Mouse (Mus musculus): Measurements from ENCODE around the gene Cacna2d4.
A peak's percentile ranks its signal among the peaks of the same experiment; 100 is the strongest.
"Not testable (repeated sequence)": the region's sequence is repeated elsewhere in the genome, so short reads cannot be mapped to it uniquely, and the experiment has no call there.

The Cacna2d4 gene

DNA sequence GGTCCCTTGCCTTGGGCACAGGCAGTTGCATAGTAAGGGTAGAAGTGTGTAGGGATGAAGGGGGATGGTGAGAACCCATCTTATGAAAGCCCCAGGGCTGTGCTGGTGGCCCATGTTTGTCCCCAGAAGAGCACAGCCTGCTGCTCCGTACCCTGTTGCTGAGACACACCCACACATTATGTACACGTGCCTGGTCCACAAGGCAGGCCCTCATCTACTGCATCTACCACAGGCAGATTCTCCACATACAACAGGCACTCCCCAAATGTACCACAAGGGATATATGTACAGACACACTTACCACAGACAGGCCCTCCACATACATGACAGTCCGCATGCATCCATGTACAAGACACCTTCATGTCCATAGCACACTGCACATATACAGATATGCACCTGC lies 101.0 kb downstream of the Cacna2d4 start:
- no peak for DNase-seq (ENCODE audit: extremely low read depth, low read depth, low spot score)

DNA sequence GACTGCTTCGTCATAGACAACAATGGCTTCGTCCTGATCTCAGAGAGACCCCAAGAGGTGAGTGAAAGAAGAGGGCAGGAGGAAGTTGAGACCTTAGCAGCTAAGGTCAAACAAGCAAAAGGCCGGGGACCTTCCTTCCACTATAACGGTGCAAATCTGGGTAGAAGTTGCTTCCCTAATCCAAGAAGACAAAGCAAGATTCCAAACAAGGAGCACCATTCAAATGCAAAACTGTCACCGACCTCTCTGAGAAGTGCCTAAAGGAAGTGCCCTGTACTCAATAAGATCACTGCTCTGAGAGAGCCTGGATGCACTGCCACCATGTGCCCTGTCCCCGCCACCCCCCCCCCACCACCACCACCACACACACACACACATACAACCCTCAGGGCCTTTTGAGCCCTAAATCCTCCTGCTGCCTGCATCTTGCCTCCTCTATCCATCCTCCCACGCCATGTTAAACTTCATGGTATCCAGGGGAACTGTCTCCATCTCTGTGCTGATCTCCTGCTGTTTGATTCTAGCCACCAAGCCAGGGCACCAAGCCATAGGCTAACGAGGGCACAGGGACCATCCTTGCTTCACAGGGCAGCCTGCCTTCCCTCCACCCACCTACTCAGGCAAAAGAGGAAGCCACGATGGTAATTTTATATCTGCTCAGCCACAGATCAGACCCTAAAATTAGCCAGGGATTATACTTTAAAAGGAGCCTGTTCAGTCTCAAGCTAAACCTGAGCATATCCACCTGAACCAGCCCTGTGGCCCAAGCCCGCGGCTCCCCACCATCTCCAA lies 102.0 kb downstream of the Cacna2d4 start:
- no peak for DNase-seq (ENCODE audit: extremely low read depth, low read depth, low spot score)

DNA sequence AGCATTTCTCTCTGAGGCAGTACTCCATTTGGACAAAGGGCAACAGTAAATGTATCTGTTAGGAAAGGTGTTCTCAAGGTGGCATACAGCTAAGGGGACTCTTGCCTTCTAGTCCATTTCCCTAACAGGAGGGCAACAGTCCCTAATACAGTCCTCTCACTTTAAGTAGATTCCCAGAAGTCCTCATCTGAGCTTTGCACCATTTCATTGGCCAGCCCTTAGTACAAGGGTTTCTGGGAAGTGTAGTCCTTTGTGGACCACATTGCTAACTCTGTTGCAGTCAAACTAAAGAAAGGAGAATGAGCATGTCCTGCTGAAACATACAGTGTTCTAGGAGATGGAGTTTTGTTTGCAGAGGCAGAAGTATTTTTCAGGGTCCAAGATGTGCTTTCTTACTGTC lies 105.1 kb downstream of the Cacna2d4 start:
- no peak for DNase-seq (ENCODE audit: extremely low read depth, low read depth, low spot score)

DNA sequence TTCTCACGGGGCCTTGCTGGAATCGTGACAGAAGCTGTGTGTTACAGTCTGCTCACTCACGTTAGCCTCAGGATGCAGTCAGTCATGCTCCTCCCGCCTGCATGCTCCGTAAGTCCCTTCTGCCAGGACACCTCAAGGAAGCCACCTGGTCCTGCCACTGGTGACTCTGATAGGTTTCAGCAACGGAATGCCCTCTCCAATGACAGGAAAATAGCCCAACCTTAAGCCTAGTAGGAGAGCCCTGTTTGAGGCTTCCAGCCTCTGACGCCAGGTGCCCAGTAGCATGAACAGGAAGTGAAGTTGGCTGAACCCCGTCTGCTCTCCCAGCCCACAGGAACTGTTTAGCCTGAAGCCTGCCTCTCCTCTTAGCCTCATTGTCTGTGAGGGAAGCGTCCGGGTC lies 109.9 kb downstream of the Cacna2d4 start:
- no peak for DNase-seq (ENCODE audit: extremely low read depth, low read depth, low spot score)

DNA sequence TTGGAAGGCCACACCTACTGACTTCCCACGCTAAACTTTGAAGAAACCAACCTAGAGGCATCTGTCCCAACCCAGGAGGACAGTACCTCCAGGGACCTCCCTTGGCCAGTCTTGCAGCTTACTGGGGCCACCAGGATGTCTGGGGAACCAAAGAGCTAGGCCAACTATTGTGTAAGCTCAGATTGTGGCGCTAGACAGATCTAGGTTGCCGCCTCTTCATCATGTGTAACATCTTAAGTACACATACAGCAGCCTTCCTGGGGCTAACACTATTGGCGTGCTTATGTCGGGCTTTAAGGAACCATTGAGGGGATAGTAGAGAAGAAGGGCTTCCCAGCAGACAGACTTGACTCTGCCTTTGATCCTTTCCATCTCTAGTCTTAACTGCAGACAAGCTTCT lies 111.5 kb downstream of the Cacna2d4 start:
- DNase-seq (ENCODE audit: extremely low read depth, low read depth, low spot score): peak; percentile 25

DNA sequence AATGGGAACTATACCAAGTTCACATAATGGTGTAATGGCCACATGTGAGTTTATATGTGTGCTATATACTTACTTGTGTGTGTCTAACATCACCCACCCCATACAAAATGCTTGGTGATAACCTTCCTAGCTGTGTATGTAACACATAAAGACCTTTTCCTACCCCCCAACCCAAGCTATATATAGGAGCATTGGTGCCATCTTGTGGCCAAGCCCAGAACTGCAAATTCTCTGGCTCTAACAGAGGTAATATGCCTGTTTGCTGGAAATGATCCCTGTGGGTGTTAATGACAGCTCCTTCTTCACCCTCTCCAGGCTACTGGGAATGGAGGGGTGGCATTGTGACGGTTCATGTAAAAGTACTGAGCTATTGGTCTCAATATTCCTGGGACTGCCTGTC lies 111.9 kb downstream of the Cacna2d4 start:
- DNase-seq (ENCODE audit: extremely low read depth, low read depth, low spot score): no peak

DNA sequence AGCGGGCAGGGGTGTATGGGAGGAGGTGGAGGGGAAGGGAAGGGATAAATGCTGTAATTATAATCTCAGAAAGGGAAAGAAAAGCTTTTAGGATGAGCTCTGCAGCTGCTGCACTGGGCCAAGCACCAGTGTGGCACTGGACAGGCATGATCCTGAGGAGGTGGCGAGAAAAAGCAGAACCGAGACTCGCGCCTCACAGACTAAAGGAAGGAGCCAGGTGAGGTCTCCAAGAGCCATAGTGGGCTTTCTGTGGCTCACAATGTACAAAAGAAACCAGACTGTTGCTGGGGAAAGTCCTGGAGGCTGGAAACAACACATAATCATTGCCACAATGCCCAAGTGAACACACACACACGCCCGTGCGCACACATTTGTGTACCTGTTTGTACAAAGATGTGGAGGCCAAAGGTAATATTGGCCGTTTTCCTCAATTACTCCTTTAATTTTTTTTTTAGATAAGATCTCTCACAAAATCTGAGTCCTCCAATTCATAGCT lies 114.4 kb downstream of the Cacna2d4 start:
- DNase-seq (ENCODE audit: extremely low read depth, low read depth, low spot score): no peak

DNA sequence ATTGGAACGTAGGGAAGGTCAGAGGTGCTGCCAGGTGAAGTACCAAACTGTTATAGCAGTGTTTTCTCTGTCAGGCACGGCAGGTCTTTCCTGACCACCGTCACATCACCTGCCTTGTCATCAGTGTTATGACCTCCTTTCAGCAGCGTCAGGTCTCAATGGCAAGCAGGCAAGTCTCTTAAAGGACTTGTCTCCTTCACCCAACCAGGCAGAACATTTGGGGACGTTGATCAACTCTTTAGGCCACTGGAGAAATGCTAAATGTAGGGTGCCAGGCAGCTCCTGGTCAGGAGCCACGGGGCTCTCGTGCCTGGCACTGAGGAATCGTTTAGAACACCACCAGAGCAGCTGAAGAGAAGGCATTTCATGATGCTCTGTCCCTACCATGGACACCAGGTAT lies 115.3 kb downstream of the Cacna2d4 start:
- DNase-seq (ENCODE audit: extremely low read depth, low read depth, low spot score): no peak

DNA sequence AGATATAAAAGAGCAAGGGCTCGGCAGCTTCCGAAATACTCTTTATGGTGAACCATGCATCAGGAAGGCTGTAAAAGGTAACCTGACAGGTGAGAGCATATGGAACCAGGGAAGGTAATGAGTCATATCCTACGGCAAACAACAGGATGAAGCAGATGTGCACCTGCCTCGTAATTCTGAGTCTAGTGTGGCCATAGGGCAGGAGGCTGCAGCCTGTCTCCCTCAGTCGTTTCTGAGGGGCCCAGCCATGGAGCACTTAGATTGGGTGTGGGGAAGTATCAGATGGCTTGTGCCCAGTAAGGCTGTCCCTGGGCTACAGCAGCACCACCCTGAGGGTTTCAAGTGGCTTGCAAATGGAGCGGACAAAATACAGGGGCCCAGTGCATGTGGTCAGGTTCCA lies 116.2 kb downstream of the Cacna2d4 start:
- no peak for DNase-seq (ENCODE audit: extremely low read depth, low read depth, low spot score)

DNA sequence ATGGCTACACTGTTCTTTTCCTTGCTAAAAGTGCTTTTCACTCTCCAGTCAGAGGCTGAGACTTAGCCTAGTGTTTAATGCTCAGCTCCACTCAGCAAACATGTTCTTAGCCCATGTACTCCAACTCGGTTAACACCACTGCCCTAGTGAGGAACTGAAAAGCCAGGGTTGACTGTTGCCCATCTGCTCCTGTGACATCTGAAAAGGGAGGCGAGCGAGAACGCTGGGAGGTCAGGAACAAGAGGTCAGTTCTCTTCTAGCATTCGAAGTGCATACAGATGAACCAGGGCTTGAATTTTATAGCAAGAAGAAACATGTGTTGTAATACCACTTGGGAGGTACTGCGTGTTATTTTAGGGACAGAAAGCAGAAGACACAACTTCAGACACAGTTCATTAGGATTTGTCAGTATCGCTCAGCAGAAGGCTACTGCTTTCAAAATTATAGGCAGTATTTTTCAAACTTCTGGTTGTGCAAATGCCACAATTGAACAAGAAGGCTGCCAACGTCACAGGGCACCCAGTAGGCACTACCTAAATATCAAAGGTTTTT lies 121.8 kb downstream of the Cacna2d4 start:
- DNase-seq (ENCODE audit: extremely low read depth, low read depth, low spot score): no peak

DNA sequence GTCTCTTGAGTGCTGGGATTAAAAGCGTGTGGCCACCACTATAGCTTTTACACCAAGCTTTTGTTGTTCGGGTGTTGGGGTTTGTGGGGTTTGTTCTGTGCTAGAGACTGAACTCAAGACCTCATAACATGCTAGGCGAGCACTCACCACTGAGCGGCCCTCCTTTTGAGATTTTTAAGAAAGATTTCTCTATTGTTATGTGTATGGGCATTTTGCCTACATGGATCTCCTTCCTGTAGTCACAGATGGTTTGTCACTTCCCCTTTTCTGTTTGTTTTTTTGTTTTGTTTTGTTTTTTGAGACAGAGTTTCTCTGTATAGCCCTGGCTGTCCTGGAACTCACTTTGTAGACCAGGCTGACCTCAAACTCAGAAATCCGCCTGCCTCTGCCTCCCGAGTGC lies 123.9 kb downstream of the Cacna2d4 start:
- DNase-seq (ENCODE audit: extremely low read depth, low read depth, low spot score): not testable (repeated sequence)

DNA sequence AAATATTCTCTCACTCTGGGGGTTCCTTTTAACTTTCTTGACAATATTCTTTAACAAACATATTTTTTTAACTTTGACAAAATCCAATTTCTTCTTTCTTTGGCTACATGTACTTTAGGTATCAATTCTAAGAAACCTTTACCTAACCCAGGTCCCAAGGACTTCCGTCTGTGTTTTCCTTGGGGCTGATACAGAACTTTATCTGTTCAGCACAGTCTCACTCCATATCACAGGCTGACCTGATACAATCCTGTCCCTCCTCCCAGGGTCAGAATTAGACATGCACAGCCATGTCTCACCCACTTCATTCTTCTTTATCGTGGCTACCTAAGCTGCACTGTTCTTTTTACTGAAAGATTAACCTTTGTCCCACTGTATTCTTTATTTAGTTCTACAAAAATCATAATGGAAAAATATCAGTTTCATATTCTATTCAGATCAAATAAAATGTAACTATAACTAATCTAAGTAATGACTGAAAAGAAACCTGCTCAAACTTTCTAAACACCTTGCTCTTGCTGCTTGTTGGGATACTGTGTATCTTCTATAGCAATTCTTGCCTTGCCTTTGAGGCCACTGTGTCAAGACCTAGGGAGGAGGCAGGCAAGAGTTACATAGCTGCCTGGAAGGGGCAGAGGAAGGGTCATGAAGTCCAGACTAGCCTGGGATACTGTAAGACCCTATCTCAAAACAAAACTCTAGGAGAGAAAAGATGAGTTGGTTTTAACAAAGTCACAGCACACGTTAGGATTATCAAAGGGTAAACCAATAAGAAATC lies 124.8 kb downstream of the Cacna2d4 start:
- no peak for DNase-seq (ENCODE audit: extremely low read depth, low read depth, low spot score)

DNA sequence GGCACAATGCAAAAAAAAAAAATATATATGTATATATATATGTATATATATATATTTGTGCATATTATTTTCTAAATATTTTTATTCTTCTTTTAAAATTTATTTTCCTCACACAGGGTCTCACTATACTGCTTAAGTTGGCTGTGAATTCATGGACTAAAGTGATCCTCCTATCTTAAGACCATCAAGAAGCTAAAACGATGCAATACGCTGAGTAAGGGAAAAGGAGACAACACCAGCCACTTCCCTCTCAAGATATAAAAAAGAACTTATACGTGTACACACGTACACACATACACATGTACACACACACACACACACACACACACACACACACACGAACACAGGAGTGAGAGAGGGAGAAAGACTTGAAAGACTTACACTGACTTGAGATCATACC lies 127.3 kb downstream of the Cacna2d4 start:
- no peak for DNase-seq (ENCODE audit: extremely low read depth, low read depth, low spot score)

DNA sequence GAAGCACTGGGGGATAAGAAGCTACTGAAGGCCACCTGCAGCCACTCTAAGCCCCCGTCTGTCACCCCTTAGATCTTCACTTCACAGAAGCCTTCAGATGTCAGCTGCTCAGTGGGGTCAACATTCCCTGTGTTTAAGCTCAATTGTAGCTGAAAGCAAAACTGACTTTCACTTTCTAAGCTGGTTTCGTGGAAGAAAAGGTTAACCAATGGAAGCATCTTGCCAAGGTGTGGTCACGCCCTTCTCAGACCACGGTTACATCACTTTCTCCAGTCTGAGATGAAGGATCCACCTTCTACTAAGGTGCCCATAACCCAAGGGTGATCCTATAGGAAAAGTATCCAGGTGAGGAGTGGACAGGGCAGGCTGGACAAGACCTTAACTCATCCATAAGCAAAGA lies 130.5 kb downstream of the Cacna2d4 start:
- DNase-seq (ENCODE audit: extremely low read depth, low read depth, low spot score): not testable (repeated sequence)

DNA sequence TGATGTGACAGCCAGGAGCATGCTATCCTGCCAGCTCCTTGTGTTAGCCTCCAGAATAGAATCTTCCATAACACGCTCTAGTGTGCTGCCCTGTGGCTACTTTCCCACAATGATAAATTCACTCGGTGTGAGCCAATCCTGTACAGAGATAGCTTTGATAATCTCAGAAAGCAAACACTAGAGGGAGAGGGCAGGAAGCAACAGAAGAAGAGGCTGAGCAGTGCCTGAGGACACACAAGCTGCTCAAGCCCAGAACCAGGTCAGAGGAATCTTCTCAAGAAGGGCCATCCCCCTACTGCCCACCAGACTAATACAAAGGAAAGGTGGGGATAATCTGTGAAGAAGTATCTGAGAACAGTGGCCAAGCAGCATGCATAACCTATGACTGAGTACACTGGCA lies 131.1 kb downstream of the Cacna2d4 start:
- no peak for DNase-seq (ENCODE audit: extremely low read depth, low read depth, low spot score)

DNA sequence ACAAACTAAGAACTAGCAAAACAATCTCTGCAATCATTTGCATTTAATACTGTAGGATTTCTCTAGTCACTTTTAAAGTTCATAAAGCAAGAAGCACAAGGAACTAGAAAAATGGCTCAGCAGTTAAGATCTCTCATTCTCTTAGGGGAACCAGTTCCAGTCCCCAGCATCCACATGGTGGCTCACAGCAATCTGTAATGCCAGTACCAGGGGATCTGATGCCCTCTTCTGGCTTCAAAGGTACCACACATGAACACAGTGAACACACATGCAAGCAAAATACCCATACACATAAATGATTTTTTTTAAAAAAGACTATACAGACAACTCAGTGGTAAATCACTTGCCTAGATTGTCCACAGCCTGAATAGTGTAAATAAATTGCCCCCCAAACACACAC lies 135.3 kb downstream of the Cacna2d4 start:
- DNase-seq (ENCODE audit: extremely low read depth, low read depth, low spot score): no peak

DNA sequence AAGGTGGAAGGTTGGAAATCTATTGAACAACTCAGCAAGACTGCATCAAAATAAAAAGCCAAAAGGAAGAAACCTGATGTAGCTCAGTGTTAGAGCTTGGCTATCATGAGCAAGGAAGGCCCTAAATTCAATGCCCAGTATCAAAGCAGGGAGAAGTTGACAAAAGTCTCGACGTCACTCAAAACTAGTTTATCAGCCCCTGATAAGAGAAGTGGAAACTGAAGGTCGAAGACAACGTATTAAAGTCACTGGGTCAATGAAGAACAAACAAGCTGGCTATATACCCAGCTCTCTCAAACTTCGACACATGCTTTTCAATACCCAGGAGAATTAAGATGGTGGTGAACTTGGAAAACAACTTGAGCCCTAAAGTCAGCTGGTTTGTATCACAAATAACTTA lies 135.9 kb downstream of the Cacna2d4 start:
- DNase-seq (ENCODE audit: extremely low read depth, low read depth, low spot score): no peak

DNA sequence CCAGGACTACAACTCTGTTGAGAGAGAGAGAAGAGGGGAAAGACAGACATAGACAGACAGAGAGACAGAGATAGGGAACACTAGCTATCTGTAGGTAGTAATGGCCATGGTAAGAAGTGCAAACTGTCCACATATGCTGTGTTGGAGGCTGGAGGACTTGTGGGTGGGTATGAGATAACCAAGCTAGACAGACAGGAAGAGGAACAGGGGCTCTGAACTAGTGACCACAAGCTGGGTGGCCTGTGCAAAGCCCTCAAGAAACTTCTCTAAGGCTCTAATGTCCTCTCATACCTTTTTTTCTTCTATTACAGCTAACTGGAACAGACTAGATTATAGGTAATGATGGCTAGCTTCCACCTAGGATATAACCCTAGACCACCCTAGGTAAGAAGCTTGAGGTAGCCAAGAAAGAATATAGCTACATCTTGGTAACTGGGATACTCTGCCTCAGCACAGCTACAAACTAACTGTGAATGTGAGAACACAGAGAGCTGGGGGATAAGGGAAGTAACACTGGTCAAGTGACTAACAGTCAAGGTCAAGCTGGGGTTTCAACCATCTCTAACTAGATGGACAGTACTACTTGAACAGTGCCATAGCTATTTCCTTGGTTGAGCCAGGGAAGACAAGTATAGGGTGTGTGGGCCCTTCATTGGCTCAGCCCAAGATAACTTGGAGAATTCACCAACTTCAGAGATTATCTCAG lies 136.8 kb downstream of the Cacna2d4 start:
- DNase-seq (ENCODE audit: extremely low read depth, low read depth, low spot score): no peak

DNA sequence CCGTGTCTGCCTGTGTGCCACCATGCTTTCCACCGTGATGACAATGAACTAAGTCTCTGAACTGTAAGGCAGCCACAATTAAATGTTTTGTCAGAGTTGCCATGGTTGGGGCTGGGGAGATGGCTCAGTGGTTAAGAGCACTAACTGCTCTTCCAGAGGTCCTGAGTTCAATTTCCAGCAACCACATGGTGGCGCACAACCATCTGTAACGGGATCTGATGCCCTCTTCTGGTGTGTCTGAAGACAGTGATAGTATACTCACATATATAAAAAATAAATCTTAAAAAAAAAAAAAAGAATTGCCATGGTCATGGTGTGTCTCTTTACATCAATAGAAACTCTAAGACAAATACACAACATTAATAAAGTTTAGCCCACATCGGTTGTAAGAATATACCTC lies 138.7 kb downstream of the Cacna2d4 start:
- DNase-seq (ENCODE audit: extremely low read depth, low read depth, low spot score): no peak

DNA sequence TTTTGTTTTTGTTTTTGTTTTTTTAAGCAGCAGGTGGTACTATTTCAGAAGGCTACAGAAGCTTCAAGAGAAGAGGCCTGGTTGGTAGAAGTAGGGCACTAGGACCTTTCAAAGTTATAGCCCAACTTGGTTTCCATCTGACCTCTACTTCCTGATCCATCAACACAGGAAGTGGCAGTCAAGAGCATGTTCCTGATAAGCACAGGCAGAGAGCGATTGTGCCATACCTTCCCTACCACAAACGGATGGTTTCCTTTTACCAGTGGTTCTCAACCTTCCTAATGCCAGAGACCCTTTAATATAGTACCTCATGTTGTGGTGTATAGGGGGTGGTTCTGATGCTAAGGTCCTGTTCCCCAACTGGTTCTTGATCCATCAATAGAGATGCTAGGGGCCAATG lies 141.3 kb downstream of the Cacna2d4 start:
- DNase-seq (ENCODE audit: extremely low read depth, low read depth, low spot score): no peak

DNA sequence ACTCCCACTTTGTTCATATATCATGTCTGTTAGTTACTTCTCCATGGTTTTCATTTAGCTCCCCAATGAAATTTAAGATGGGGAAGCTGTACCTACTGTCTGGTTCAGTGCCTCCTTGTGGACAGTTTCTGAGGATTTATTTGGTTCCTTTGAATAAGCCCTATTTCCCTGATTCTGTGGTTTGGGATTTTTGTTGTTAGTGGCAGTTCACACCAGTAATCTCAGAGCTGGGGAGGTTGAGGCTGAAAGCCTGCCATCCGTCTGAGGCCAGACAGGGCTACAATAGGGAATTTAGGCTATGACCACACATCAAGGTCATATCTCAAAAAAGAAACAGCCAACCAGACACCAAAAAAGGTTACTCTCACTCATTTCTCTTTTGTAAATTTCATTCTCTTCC lies 142.3 kb downstream of the Cacna2d4 start:
- DNase-seq (ENCODE audit: extremely low read depth, low read depth, low spot score): no peak

Measured in fat pad, adult 2 months (tissue).